Mouse (Mus musculus) liver, embryonic 14.5 days (tissue): ENCODE measurements at regions not wholly inside any gene's neighbourhood (a gene's known extent, or its start where the extent isn't known, plus 50 kb on each side); places are given as distances from the start of the nearest gene placed in this dataset.

Experiments
- ATAC-seq: fragments of 200-750 bp; cut with Nextera tagmentation; 2 replicates; pipeline ENCODE4 v1.8.0; 2017; ENCODE audit warnings: moderate number of reproducible peaks, mild to moderate bottlenecking, moderate library complexity; ENCODE audit not compliant: insufficient read depth
- DNase-seq, 3 experiments: peaks; one replicate each; pipeline ENCODE4 v3.0.0-alpha.2; 2012 to 2013; ENCODE audit warnings: low read depth in 3 of 3, low spot score in 3 of 3
- H3K27ac ChIP-seq: fragments of 300-500 bp; sonication (generic); 2 replicates; pipeline ENCODE4 v1.5.1; 2014; ENCODE audit warnings: moderate library complexity, mild to moderate bottlenecking, control low read depth, inconsistent platforms
- H3K27me3 ChIP-seq: fragments of 300-500 bp; sonication (generic); 2 replicates; pipeline ENCODE4 v1.6.1; 2014; ENCODE audit warnings: mild to moderate bottlenecking, low read length, moderate library complexity; ENCODE audit not compliant: control insufficient read depth, insufficient read depth
- H3K36me3 ChIP-seq: fragments of 300-500 bp; sonication (generic); replicated peaks from 2 replicates; pipeline ENCODE4 v1.6.1; 2014; ENCODE audit warnings: low read depth; ENCODE audit not compliant: control insufficient read depth, insufficient read depth
- H3K4me1 ChIP-seq, 2 experiments: fragments of 200-500 bp in 1 of 2; fragments of 300-500 bp in 1 of 2; sonication (generic) in 1 of 2; replicated peaks; 2 replicates each; pipeline ENCODE4 v1.6.1; 2012 to 2014; ENCODE audit warnings: antibody characterized with exemption in 1 of 2, inconsistent platforms in 1 of 2, low read length in 1 of 2; ENCODE audit not compliant: control insufficient read depth in 2 of 2, insufficient read depth in 2 of 2
- H3K4me2 ChIP-seq: fragments of 300-500 bp; sonication (generic); 2 replicates; pipeline ENCODE4 v1.6.1; 2014; ENCODE audit warnings: low read depth, mild to moderate bottlenecking, control low read depth, moderate library complexity
- H3K4me3 ChIP-seq, 2 experiments: fragments of 200-500 bp in 1 of 2; fragments of 300-500 bp in 1 of 2; sonication (generic) in 1 of 2; 2 replicates each; pipeline ENCODE4 v1.5.1; 2012 to 2014; ENCODE audit warnings: low read depth in 2 of 2, low read length in 2 of 2, mild to moderate bottlenecking in 2 of 2, control low read depth in 1 of 2, inconsistent platforms in 1 of 2, moderate library complexity in 1 of 2; ENCODE audit not compliant: insufficient read depth in 1 of 2
- H3K9ac ChIP-seq: fragments of 300-500 bp; sonication (generic); replicated peaks from 2 replicates; pipeline ENCODE4 v1.6.1; 2014; ENCODE audit warnings: mild to moderate bottlenecking, control low read depth, moderate library complexity
- H3K9me3 ChIP-seq: fragments of 300-500 bp; sonication (generic); 2 replicates; pipeline ENCODE4 v1.6.1; 2016; ENCODE audit warnings: low read length, mixed read lengths; ENCODE audit not compliant: control insufficient read depth
- CTCF ChIP-seq: IDR thresholded peaks from 2 replicates; pipeline ENCODE4 v1.5.1; 2016; ENCODE audit warnings: antibody characterized with exemption, low read depth, control low read depth
- EP300 ChIP-seq: IDR thresholded peaks from 2 replicates; pipeline ENCODE4 v1.6.1; 2016; ENCODE audit warnings: antibody characterized with exemption, low read depth
- WGBS: fragments of 180-500 bp; shearing (Covaris S2); extraction: QIAGEN DNeasy Blood & Tissue Kit; methylation state at CpG from one replicate; pipeline ENCODE4 v1.1.7; 2014; ENCODE audit not compliant: insufficient replicate concordance; 5-methylcytosine and 5-hydroxymethylcytosine counted together

DNA sequence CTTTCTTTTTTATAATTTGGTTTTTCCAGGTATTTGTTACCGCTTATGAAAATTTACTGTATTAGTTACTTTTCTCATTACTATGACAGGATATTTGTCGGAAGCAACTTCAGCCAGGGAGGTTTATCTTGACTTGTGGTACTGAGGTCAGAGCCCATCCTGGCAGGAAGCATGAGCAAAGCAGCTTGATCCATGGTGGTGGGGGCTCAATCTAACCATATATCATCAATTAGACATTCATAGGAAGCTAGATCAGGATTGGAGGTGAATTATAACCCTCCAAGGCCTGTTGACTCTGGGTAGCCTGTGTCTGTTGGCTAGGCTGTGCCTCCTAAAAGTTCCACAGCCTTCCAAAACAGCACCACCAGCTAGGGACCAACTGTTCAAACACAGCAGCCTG, 58.5 kb upstream of the Sstr4 start:
- Histone ChIP-seq H3K9me3 (no peaks in the 10 kb centered on the region), H3K36me3 (no peaks in the 10 kb centered on the region), H3K9ac (no peak overlapping the region), H3K27ac (no peak overlapping the region), H3K4me3 (no peak overlapping the region), H3K27me3 (no peaks in the 10 kb centered on the region), H3K4me1 (no peaks in the 10 kb centered on the region), H3K4me2 (no peak overlapping the region)
- TF ChIP-seq CTCF (no peak), EP300 (no peak)
- 52% methylated on average over 2 of the region's 2 CpGs for WGBS
- DNase-seq (no peak), ATAC-seq (no peak)

DNA sequence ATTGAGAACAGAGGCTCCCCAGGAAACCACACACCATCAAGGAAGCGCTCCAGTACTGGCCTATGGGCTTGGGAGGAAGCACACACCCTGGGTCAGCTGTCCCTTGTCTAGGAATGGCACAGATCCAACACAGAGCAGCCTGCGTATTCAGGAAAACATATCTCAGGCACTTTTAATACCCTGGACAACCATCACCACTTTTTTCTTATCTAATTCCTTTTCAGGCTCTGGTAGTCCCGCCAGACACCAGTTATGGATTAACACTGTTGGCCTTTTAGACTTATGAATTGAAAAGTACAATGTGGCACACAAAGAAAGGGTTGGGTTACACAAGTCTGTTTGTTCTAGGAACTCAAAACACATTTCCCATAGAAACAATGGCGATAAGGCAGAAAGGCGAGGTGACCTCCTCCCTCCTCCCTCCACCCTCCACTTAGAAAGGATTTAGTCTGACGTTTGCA, 56.8 kb upstream of the Sstr4 start:
- Histone ChIP-seq H3K4me1 (no peaks in the 10 kb centered on the region), H3K36me3 (no peaks in the 10 kb centered on the region), H3K9ac (no peak overlapping the region), H3K27me3 (no peaks in the 10 kb centered on the region), H3K4me3 (no peak overlapping the region), H3K27ac (no peak overlapping the region), H3K9me3 (no peaks in the 10 kb centered on the region), H3K4me2 (no peak overlapping the region)
- TF ChIP-seq CTCF (no peak), EP300 (no peak)
- peak; percentile 53; the same call in 1 of the 2 replicates for ATAC-seq
- no peak for DNase-seq
- 26% methylated on average over 6 of the region's 6 CpGs for WGBS

- no peak for ATAC-seq
- H3K4me2 ChIP-seq = no peak overlapping the region
- no peak for DNase-seq
- no peak overlapping the region for H3K27ac ChIP-seq
- no peak overlapping the region for H3K4me3 ChIP-seq
- no peak overlapping the region for H3K9ac ChIP-seq
- H3K36me3 ChIP-seq = no peaks in the 10 kb centered on the region
- no peak for TF ChIP-seq CTCF
- TF ChIP-seq EP300 = no peak
- H3K4me1 ChIP-seq = no peaks in the 10 kb centered on the region
- no peaks in the 10 kb centered on the region for H3K9me3 ChIP-seq
- H3K27me3 ChIP-seq = no peaks in the 10 kb centered on the region
These were observed 56.2 kb upstream of the Sstr4 start for GRCm38 (mm10) chr2:148338894-148339293.

GRCm38 (mm10) chr2:148344193-148344592, 51.0 kb upstream of the Sstr4 start:
- TF ChIP-seq CTCF (no peak), EP300 (no peak)
- Histone ChIP-seq H3K9me3 (no peaks in the 10 kb centered on the region), H3K4me1 (no peaks in the 10 kb centered on the region), H3K27me3 (no peaks in the 10 kb centered on the region), H3K9ac (no peak overlapping the region), H3K4me3 (no peak overlapping the region), H3K36me3 (no peaks in the 10 kb centered on the region), H3K4me2 (no peak overlapping the region), H3K27ac (no peak overlapping the region)
- ATAC-seq = no peak
- no peak for DNase-seq
- WGBS = 58% methylated on average over 2 of the region's 2 CpGs
